Comparison of ENCODE assay signal across 8 mouse cellular contexts in genomic region chr2:164961506-164962182, GRCm38 (mm10). TPM values are rescaled to one million over a fixed set of nuclear protein-coding genes. Genes with fewer than 3 reads are reported as not detected.
DNase-seq lines count a peak whose midpoint lies in the region; ATAC-seq lines count a peak whose summit lies in the region.

No protein-coding gene starts in this region.

- no peaks in the 10 kb centered on the region for H3K36me3 ChIP-seq in limb, embryonic 13.5 days
- no peaks in the 10 kb centered on the region for H3K36me3 ChIP-seq in midbrain, embryonic 14.5 days (ENCODE audit: control insufficient read depth, insufficient read depth, low read length)

- H3K4me2 ChIP-seq in limb, embryonic 13.5 days (replicated peaks), result peak overlapping the region; percentile 63
- H3K4me2 ChIP-seq in midbrain, embryonic 14.5 days (ENCODE audit: low read length), result peak overlapping the region; percentile 60

- no peak overlapping the region for H3K27ac ChIP-seq in limb, embryonic 13.5 days
- peak overlapping the region; percentile 58 for H3K27ac ChIP-seq in midbrain, embryonic 14.5 days (replicated peaks; ENCODE audit: low read depth, low read length)

- WGBS in limb, embryonic 13.5 days, result 8% methylated on average over 16 of the region's 17 CpGs
- 9% methylated on average over 17 of the region's 17 CpGs for WGBS in midbrain, embryonic 14.5 days

- H3K4me3 ChIP-seq in limb, embryonic 13.5 days, result peak overlapping the region; percentile 55; the same call in 1 of the 2 replicates
- H3K4me3 ChIP-seq in midbrain, embryonic 14.5 days (replicated peaks; ENCODE audit: low read depth, low read length), result peak overlapping the region; percentile 53

- H3K27me3 ChIP-seq in limb, embryonic 13.5 days, result peaks cover 57% of the 10 kb centered on the region
- no peaks in the 10 kb centered on the region for H3K27me3 ChIP-seq in midbrain, embryonic 14.5 days (ENCODE audit: control insufficient read depth, insufficient read depth, low read length)

- no peaks in the 10 kb centered on the region for H3K9me3 ChIP-seq in limb, embryonic 13.5 days
- H3K9me3 ChIP-seq in midbrain, embryonic 14.5 days (ENCODE audit: control insufficient read depth, low read length), result no peaks in the 10 kb centered on the region

- no peak for ATAC-seq in limb, embryonic 13.5 days (ENCODE audit: low FRiP score, low read depth)
- ATAC-seq in midbrain, embryonic 14.5 days (ENCODE audit: low FRiP score, low TSS enrichment), result no peak

- peak; percentile 52 for DNase-seq in urinary bladder, postnatal 25 days (ENCODE audit: low spot score)
- DNase-seq in urinary bladder, postnatal 10 days (ENCODE audit: low spot score), result no peak
- peak; percentile 93 to 95 for DNase-seq in cerebellum, postnatal 10 days
- DNase-seq in gastrocnemius, postnatal 10 days, result peak; percentile 70
- peak; percentile 77 for DNase-seq in kidney, adult 18-20 months
- peak; percentile 84 for DNase-seq in midbrain, embryonic 14.5 days
- DNase-seq in spleen, postnatal 14 days (ENCODE audit: low spot score in 2 of 2), result peak; percentile 42 to 65

- no peak overlapping the region for H3K9ac ChIP-seq in limb, embryonic 13.5 days
- H3K9ac ChIP-seq in midbrain, embryonic 14.5 days (replicated peaks; ENCODE audit: low read length), result peak overlapping the region; percentile 49

- peaks cover 9% of the 10 kb centered on the region; the same call in 1 of the 2 replicates for H3K4me1 ChIP-seq in limb, embryonic 13.5 days
- H3K4me1 ChIP-seq in midbrain, embryonic 14.5 days (ENCODE audit: control insufficient read depth, insufficient read depth, low read length), result peaks cover 40% of the 10 kb centered on the region

RNA-seq across cellular contexts. Expression of gene Slc12a5, which starts 1.0 kb away (rescaled TPM):
- 1 to 10 TPM; 1.4 to 1.5 TPM for total RNA-seq in gastrocnemius, postnatal 10 days (2021)
- 1.00 and 1.2 TPM in 2 replicates for polyA plus RNA-seq in limb, embryonic 13.5 days (2015; fragmentation: Nextera tagmentation; extraction: Ambion mirVana)
- 53.8 and 63.0 TPM in 2 replicates for polyA plus RNA-seq in midbrain, embryonic 14.5 days (2014; fragmentation: Nextera tagmentation; extraction: Ambion mirVana)

RNA-seq across cellular contexts. Expression of gene Mmp9, which starts 21.1 kb away (rescaled TPM):
- total RNA-seq in gastrocnemius, postnatal 10 days (2021), result 10 to 100 TPM in 1 of 2 experiments, 1 to 10 TPM in 1; 1.2 to 96.6 TPM
- polyA plus RNA-seq in limb, embryonic 13.5 days (2015; fragmentation: Nextera tagmentation; extraction: Ambion mirVana), result 5.5 and 7.1 TPM in 2 replicates
- 29.7 and 29.9 TPM in 2 replicates for polyA plus RNA-seq in midbrain, embryonic 14.5 days (2014; fragmentation: Nextera tagmentation; extraction: Ambion mirVana)

RNA-seq across cellular contexts. Expression of gene Zfp335, which starts 50.1 kb away (rescaled TPM):
- 10 to 100 TPM in 1 of 2 experiments, 1 to 10 TPM in 1; 8.5 to 11.0 TPM for total RNA-seq in gastrocnemius, postnatal 10 days (2021)
- 13.5 and 15.2 TPM in 2 replicates for polyA plus RNA-seq in limb, embryonic 13.5 days (2015; fragmentation: Nextera tagmentation; extraction: Ambion mirVana)
- polyA plus RNA-seq in midbrain, embryonic 14.5 days (2014; fragmentation: Nextera tagmentation; extraction: Ambion mirVana), result 13.9 and 15.5 TPM in 2 replicates

Comparison
In these comparisons a context has a peak if more than half of its experiments do, and no peak if none do; other contexts are left out.
1. RNA of gene Slc12a5, which starts 1.0 kb away (polyA plus RNA-seq): 53.8 to 63.0 TPM in midbrain, embryonic 14.5 days; 1.00 to 1.2 TPM in limb, embryonic 13.5 days; every median in the first group is over 10 times any median in the second.